Mouse (Mus musculus) hindbrain, embryonic 14.5 days (tissue): ENCODE measurements around the gene Dcaf11. TPM values are rescaled to one million over a fixed set of nuclear protein-coding genes. Genes with fewer than 3 reads are reported as not detected.
A peak's percentile ranks its signal among the peaks of the same experiment; 100 is the strongest.

ENCODE experiments used
- ATAC-seq: fragments of 200-750 bp; cut with Nextera tagmentation; 2 replicates; pipeline ENCODE4 v1.8.0; 2017; ENCODE audit warnings: moderate number of reproducible peaks, mild to moderate bottlenecking, moderate TSS enrichment, moderate library complexity; ENCODE audit not compliant: low FRiP score
- DNase-seq: peaks from one replicate; pipeline ENCODE4 v3.0.0-alpha.2; 2015; ENCODE audit warnings: low spot score
- H3K27ac ChIP-seq: fragments of 300-500 bp; sonication (generic); 2 replicates; pipeline ENCODE4 v1.5.1; 2014; ENCODE audit warnings: mild to moderate bottlenecking, moderate library complexity
- H3K27me3 ChIP-seq: fragments of 300-500 bp; sonication (generic); 2 replicates; pipeline ENCODE4 v1.6.1; 2014; ENCODE audit warnings: mild to moderate bottlenecking, low read length, mixed read lengths; ENCODE audit not compliant: control insufficient read depth, insufficient read depth
- H3K36me3 ChIP-seq: fragments of 300-500 bp; sonication (generic); replicated peaks from 2 replicates; pipeline ENCODE4 v1.6.1; 2014; ENCODE audit not compliant: control insufficient read depth, insufficient read depth
- H3K4me1 ChIP-seq: fragments of 300-500 bp; sonication (generic); replicated peaks from 2 replicates; pipeline ENCODE4 v1.6.1; 2014; ENCODE audit warnings: antibody characterized with exemption, low read length, mixed read lengths; ENCODE audit not compliant: control insufficient read depth, insufficient read depth
- H3K4me2 ChIP-seq: fragments of 300-500 bp; sonication (generic); replicated peaks from 2 replicates; pipeline ENCODE4 v1.6.1; 2014; ENCODE audit warnings: mild to moderate bottlenecking, moderate library complexity
- H3K4me3 ChIP-seq: fragments of 300-500 bp; sonication (generic); replicated peaks from 2 replicates; pipeline ENCODE4 v1.5.1; 2014; ENCODE audit warnings: mild to moderate bottlenecking, low read length
- H3K9ac ChIP-seq: fragments of 300-500 bp; sonication (generic); 2 replicates; pipeline ENCODE4 v1.6.1; 2014
- H3K9me3 ChIP-seq: fragments of 300-500 bp; sonication (generic); 2 replicates; pipeline ENCODE4 v1.6.1; 2016; ENCODE audit warnings: low read length; ENCODE audit not compliant: control insufficient read depth
- WGBS: fragments of 180-500 bp; shearing (Covaris S2); extraction: QIAGEN DNeasy Blood & Tissue Kit; methylation state at CpG from one replicate; pipeline ENCODE4 v1.1.7; 2014; 5-methylcytosine and 5-hydroxymethylcytosine counted together
- polyA plus RNA-seq: library from polyadenylated mRNA; unstranded; fragments of >200 nt; fragmentation: Nextera tagmentation; extraction: Ambion mirVana; gene quantifications from 2 replicates; pipeline ENCODE4 v1.2.1, GENCODE M21; 2014

Dcaf11 gene
- polyA plus RNA-seq, 1 experiment from 2014 or later: 107 TPM

DNA sequence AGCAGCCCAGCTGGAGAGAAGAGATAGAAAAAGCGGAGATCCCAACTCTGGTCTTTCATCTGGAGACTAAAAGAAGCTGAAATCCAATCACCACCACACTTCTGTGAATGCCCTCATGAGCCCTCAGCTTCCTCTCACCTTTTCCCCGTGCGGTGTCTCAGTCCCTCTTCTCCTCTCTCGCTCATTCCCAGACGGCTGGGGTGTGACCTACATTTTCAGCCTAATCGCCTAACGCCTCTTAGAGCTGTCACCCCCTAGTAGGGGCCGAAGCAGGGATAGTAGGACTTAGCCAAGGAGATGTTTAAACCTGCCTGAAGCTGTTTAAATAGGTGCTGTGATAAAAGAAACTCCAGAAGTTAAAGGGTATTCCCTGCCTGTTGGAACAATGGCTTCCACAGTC, 35.0 kb upstream of the Dcaf11 start, which contains the start of gene Nrl:
Nrl (minus strand) TSS at position 197 of the 400 bp plus-strand sequence.
- ATAC-seq (no peak), DNase-seq (no peak)
- no peak within 1 kb of the TSS for H3K27ac ChIP-seq
- H3K4me1 ChIP-seq: 0 out of 2 replicates have a peak, but pooled peaks cover 6% of the 10 kb centered on the region
- WGBS: 52% methylated on average over 8 of the region's 8 CpGs
- no peaks in the 10 kb centered on the region for H3K36me3 ChIP-seq
- H3K9ac ChIP-seq: no peak within 1 kb of the TSS
- H3K9me3 ChIP-seq: no peaks in the 10 kb centered on the region
- no peak within 1 kb of the TSS for H3K4me3 ChIP-seq
- no peak within 1 kb of the TSS for H3K4me2 ChIP-seq
- 0 out of 2 replicates have a peak, but pooled peaks cover 4% of the 10 kb centered on the region for H3K27me3 ChIP-seq

- Histone ChIP-seq H3K4me1 (no peaks in the 10 kb centered on the region), H3K27ac (no peak overlapping the region), H3K4me3 (no peak overlapping the region), H3K9me3 (no peaks in the 10 kb centered on the region), H3K36me3 (no peaks in the 10 kb centered on the region), H3K9ac (no peak overlapping the region), H3K27me3 (0 out of 2 replicates have a peak, but pooled peaks cover under 1% of the 10 kb centered on the region), H3K4me2 (no peak overlapping the region)
- no peak for DNase-seq
- no peak for ATAC-seq
- WGBS: 85% methylated on average over 2 of the region's 2 CpGs
Measured at GRCm38 (mm10) chr14:55526674-55527073, 33.1 kb upstream of the Dcaf11 start.

DNA sequence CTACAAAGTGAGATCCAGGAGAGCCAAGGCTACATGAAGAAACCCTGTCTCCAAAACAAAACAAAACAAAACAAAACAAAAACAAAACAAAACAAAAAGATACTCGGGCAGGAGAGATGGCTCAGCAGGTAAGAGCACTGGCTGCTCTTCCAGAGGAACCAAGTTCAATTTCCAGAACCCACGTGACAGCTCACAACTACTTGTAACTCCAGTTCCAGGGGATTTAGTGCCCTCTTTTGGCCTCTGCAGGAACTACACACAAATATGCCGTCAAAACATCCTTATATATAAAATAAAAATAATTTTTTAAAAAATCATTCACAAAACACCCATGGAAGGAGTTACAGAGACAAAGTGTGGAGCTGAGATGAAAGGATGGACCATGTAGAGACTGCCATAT, 31.9 kb upstream of the Dcaf11 start:
- Histone ChIP-seq H3K27ac (no peak overlapping the region), H3K9me3 (no peaks in the 10 kb centered on the region), H3K27me3 (no peaks in the 10 kb centered on the region), H3K4me2 (no peak overlapping the region), H3K36me3 (no peaks in the 10 kb centered on the region), H3K4me1 (no peaks in the 10 kb centered on the region), H3K9ac (no peak overlapping the region), H3K4me3 (no peak overlapping the region)
- WGBS: 14% methylated on average over 3 of the region's 3 CpGs
- DNase-seq (peak; percentile 52), ATAC-seq (no peak)

- Histone ChIP-seq H3K36me3 (no peaks in the 10 kb centered on the region), H3K4me1 (peaks cover 9% of the 10 kb centered on the region), H3K4me2 (no peak overlapping the region), H3K9ac (no peak overlapping the region), H3K4me3 (no peak overlapping the region), H3K27me3 (no peaks in the 10 kb centered on the region), H3K27ac (no peak overlapping the region), H3K9me3 (no peaks in the 10 kb centered on the region)
- 59% methylated on average over 6 of the region's 6 CpGs for WGBS
- ATAC-seq (no peak), DNase-seq (peak; percentile 60)
Measured at GRCm38 (mm10) chr14:55536116-55536745, 23.6 kb upstream of the Dcaf11 start.

- peak within 1 kb of the TSS; percentile 72 for H3K27ac ChIP-seq
Measured at GRCm38 (mm10) chr14:55540067-55540786, 19.6 kb upstream of the Dcaf11 start, which contains the start of gene Pck2. Gene Pck2 (plus strand): TSS chr14:55540266.

DNA sequence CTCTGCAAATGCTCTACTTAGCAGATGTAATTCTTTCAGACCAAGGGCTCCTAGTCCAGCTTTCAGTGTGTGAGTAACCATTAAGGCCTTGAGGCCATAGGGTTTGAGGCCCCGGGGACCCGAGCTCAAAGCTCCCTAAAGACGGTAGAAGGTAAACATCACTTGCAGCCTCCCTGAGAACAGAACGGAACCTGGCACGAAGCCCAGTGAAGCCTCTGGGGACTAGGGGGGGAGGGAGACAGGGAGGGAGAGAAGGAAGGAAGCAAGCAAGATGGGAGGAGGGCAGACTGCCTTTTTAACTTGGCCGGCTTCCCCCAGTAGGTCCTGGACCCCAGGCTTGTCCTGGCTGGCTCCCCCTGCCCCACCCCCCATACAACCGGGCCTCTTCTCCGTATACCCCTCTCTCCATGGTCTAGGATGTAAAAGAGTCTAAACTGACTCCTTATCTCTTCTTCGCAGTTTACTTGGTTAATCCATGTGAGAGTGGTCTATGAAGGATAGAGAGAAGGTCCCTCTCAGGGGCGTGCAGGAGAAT, 19.0 kb upstream of the Dcaf11 start:
- Histone ChIP-seq H3K27ac (peak overlapping the region; percentile 72), H3K4me1 (peaks cover 12% of the 10 kb centered on the region), H3K27me3 (no peaks in the 10 kb centered on the region), H3K9me3 (no peaks in the 10 kb centered on the region), H3K4me2 (peak overlapping the region; percentile 94), H3K9ac (peak overlapping the region; percentile 79), H3K36me3 (0 out of 2 replicates have a peak, but pooled peaks cover 7% of the 10 kb centered on the region), H3K4me3 (peak overlapping the region; percentile 59)
- DNase-seq (peak; percentile 78), ATAC-seq (peak; percentile 51)
- 6% methylated on average over 10 of the region's 10 CpGs for whole genome bisulfite sequencing

More at GRCm38 (mm10) chr14:55540067-55540786, 19.6 kb upstream of the Dcaf11 start, which contains the start of gene Pck2:
- Histone ChIP-seq H3K9me3 (no peaks in the 10 kb centered on the region), H3K4me2 (peak within 1 kb of the TSS; percentile 94), H3K27me3 (no peaks in the 10 kb centered on the region), H3K4me3 (peak within 1 kb of the TSS; percentile 59), H3K9ac (peak within 1 kb of the TSS; percentile 79), H3K36me3 (0 out of 2 replicates have a peak, but pooled peaks cover 5% of the 10 kb centered on the region), H3K4me1 (peaks cover 12% of the 10 kb centered on the region)
- under 1% methylated on average over 32 of the region's 32 CpGs for WGBS
- DNase-seq (peak; percentile 69), ATAC-seq (peak; percentile 85)

DNA sequence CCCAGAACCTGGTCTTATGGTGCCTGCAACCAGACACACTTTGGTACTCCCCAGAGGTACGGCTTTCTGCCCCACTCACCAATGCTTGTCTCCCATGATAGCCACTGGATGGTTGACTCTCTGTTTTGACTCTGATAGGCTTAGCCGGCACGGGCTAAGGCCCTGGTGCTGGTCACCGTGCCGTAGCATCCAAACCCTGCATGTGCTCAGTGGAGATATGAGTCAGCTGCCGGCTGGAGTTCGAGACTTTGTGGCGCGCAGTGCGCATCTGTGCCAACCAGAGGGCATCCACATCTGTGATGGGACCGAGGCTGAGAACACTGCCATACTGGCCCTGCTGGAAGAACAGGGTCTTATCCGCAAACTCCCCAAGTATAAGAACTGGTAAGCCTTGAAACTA, 17.5 kb upstream of the Dcaf11 start:
- Histone ChIP-seq H3K27me3 (no peaks in the 10 kb centered on the region), H3K9me3 (no peaks in the 10 kb centered on the region), H3K4me2 (no peak overlapping the region), H3K27ac (no peak overlapping the region), H3K9ac (no peak overlapping the region), H3K36me3 (peaks cover 11% of the 10 kb centered on the region; the same call in 1 of the 2 replicates), H3K4me3 (no peak overlapping the region), H3K4me1 (peaks cover 12% of the 10 kb centered on the region)
- WGBS: 98% methylated on average over 12 of the region's 12 CpGs
- no peak for DNase-seq
- no peak for ATAC-seq

DNA sequence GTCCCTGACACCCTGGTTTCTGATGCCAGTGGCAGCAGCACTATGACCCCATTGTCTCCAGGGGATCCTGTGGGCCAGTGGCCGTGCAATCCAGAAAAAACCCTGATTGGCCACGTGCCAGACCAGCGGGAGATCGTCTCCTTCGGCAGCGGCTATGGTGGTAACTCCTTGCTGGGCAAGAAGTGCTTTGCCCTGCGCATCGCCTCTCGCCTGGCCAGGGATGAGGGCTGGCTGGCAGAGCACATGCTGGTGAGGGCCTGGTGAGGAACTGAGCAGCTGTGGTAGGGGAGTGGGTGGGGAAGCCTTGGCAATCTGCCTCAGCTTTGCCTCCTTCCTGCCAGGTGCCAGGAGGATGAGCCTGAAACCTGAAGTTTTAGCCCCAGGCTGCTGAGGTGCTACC, 15.5 kb upstream of the Dcaf11 start:
- no peak overlapping the region for H3K4me3 ChIP-seq
- no peak for DNase-seq

DNA sequence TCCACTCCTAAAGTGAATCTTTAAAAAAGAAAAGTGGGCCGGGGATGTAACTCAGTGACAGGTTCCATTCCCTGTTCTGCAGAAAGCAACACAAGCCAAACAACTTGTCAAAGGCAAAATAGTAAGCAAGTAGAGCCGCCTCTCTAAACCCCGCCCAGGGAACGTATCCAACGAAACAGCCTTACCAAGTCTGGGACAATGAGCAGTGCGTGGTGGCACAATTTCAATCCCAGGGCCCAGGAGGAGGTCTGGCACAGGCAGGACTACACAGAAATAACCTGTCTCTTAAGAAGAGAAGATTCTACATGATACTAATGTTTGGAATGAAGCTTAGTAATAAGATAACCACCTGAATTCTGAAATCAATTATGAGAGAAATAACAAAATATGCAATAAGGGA, 9.6 kb upstream of the Dcaf11 start:
- 89% methylated on average over 6 of the region's 6 CpGs for WGBS
- Histone ChIP-seq H3K36me3 (peaks cover 26% of the 10 kb centered on the region), H3K9me3 (no peaks in the 10 kb centered on the region)

More for the DNA sequence above, 15.5 kb upstream of the Dcaf11 start:
- H3K9me3 ChIP-seq: no peaks in the 10 kb centered on the region
- no peak overlapping the region for H3K27ac ChIP-seq
- no peak overlapping the region for H3K4me2 ChIP-seq
- H3K36me3 ChIP-seq: peaks cover 31% of the 10 kb centered on the region
- 70% methylated on average over 9 of the region's 9 CpGs for WGBS
- H3K27me3 ChIP-seq: no peaks in the 10 kb centered on the region
- peaks cover 12% of the 10 kb centered on the region for H3K4me1 ChIP-seq
- no peak for ATAC-seq
- no peak overlapping the region for H3K9ac ChIP-seq

More for the DNA sequence above, 9.6 kb upstream of the Dcaf11 start:
- DNase-seq (no peak), ATAC-seq (no peak)
- Histone ChIP-seq H3K27ac (no peak overlapping the region), H3K4me1 (no peaks in the 10 kb centered on the region), H3K4me2 (no peak overlapping the region), H3K9ac (no peak overlapping the region), H3K4me3 (no peak overlapping the region), H3K27me3 (no peaks in the 10 kb centered on the region)
